Mouse (Mus musculus) cerebellum, adult 2 months (tissue): ENCODE data around the gene Havcr1.

Experiments
- CTCF ChIP-seq: fragments of 200-500 bp; IDR thresholded peaks from 2 replicates; pipeline ENCODE4 v1.5.1; 2011; ENCODE audit warnings: low read depth, mild to moderate bottlenecking, control low read depth, low read length, moderate library complexity, borderline replicate concordance; ENCODE audit not compliant: insufficient read depth
- POLR2A ChIP-seq: fragments of 200-500 bp; IDR thresholded peaks from 2 replicates; pipeline ENCODE4 v1.6.1; 2011; ENCODE audit warnings: low read length, control low read depth, borderline replicate concordance; ENCODE audit not compliant: insufficient read depth

- TF ChIP-seq CTCF (no peak), POLR2A (no peak)
Measured at GRCm38 (mm10) chr11:46734617-46735016, 263 bp upstream of the Havcr1 start.
